ENCODE assay signal across 9 mouse cellular contexts in the genomic region with DNA sequence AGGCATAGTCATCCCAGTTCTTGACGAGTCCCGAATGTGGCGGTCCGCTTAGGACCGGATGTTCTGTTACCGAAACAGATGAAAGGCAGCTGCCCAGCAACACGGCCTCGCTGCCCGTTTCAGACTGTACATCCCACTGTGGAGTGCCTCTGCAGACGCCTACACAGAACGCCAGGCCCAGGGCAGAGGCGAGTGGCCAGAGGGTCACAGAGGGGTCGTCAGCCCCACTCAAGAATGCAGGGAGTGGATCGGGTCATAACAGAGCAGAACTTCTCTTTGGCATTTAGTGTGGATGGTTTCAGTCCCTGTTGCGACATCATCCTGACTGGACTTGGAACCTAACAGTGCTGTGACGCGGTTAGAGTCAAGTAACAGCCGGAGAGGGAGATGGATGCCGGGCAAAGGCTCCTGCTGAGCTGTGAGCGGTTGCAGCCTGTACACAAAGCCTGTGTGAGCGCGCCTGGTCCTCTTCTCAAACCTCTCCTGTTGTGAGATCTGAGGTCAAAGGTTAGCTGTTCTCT.
DNase-seq lines count a peak whose midpoint lies in the region; ATAC-seq and TF ChIP-seq lines count a peak whose summit lies in the region.
"Had no signal": no experiment of that assay in that cellular context is flagged by ENCODE, and none has a peak within 500 bp of the region (broad histone marks: within the 10 kb centered on the region; RNA-seq: fewer than 3 reads in every experiment).

No protein-coding gene starts in this region.

- 59% methylated on average over 22 of the region's 22 CpGs for WGBS in liver, postnatal 0 days (ENCODE audit: insufficient replicate concordance)
- 42% methylated on average over 22 of the region's 22 CpGs for WGBS in stomach, embryonic 14.5 days
- 36% methylated on average over 22 of the region's 22 CpGs for WGBS in hindbrain, embryonic 12.5 days

- no peak for TF ChIP-seq CTCF in gastrocnemius, adult 2 months (IDR thresholded peaks at IDR 0.05)
- no peak for TF ChIP-seq CTCF in liver, postnatal 0 days (IDR thresholded peaks at IDR 0.05; ENCODE audit: low read depth)

- no peak overlapping the region for H3K9ac ChIP-seq in liver, postnatal 0 days (replicated peaks)
- H3K9ac ChIP-seq in stomach, embryonic 14.5 days (replicated peaks; ENCODE audit: low read depth, low read length): no peak overlapping the region
- H3K9ac ChIP-seq in hindbrain, embryonic 12.5 days: no peak overlapping the region

- peak overlapping the region; percentile 84 for H3K27ac ChIP-seq in gastrocnemius, adult 2 months
- peak overlapping the region; percentile 70 for H3K27ac ChIP-seq in liver, postnatal 0 days (ENCODE audit: low read depth)
- peak overlapping the region; percentile 64; the same call in 1 of the 2 replicates for H3K27ac ChIP-seq in stomach, embryonic 14.5 days (ENCODE audit: low read length)
- no peak overlapping the region for H3K27ac ChIP-seq in hindbrain, embryonic 12.5 days
- H3K27ac ChIP-seq: macrophage had no signal

- peaks cover 4% of the 10 kb centered on the region; the same call in 1 of the 2 replicates for H3K4me1 ChIP-seq in liver, postnatal 0 days (ENCODE audit: insufficient read depth)
- 0 out of 2 replicates have a peak, but pooled peaks cover 4% of the 10 kb centered on the region for H3K4me1 ChIP-seq in stomach, embryonic 14.5 days (ENCODE audit: control insufficient read depth, insufficient read depth, low read length)
- peaks cover 16% of the 10 kb centered on the region for H3K4me1 ChIP-seq in hindbrain, embryonic 12.5 days

- no peak overlapping the region for H3K4me2 ChIP-seq in liver, postnatal 0 days (ENCODE audit: low read depth, low read length)
- no peak overlapping the region for H3K4me2 ChIP-seq in stomach, embryonic 14.5 days (replicated peaks; ENCODE audit: low read depth, low read length)
- H3K4me2 ChIP-seq in hindbrain, embryonic 12.5 days (replicated peaks): no peak overlapping the region

- peak overlapping the region; percentile 56 for H3K4me3 ChIP-seq in gastrocnemius, adult 2 months
- H3K4me3 ChIP-seq in liver, postnatal 0 days (ENCODE audit: low read depth, low read length): no peak overlapping the region
- no peak overlapping the region for H3K4me3 ChIP-seq in stomach, embryonic 14.5 days (ENCODE audit: low read depth, low read length)
- H3K4me3 ChIP-seq in hindbrain, embryonic 12.5 days: no peak overlapping the region

- DNase-seq in adipocyte (ENCODE audit: low spot score): peak; percentile 91
- DNase-seq in gastrocnemius, adult 2 months: peak; percentile 77
- DNase-seq in kidney, adult 11 months: peak; percentile 66
- DNase-seq in liver, postnatal 0 days: peak; percentile 63
- no peak for DNase-seq in layer of hippocampus, postnatal 14 days (ENCODE audit: low spot score in 2 of 2)
- no peak for DNase-seq in right cerebral cortex, postnatal 36 days (ENCODE audit: low spot score in 2 of 2)

- intact Hi-C loops in gastrocnemius, adult 2 months (cut with DNase I): loop anchor here (5.0 kb wide), 1 partner anchor 73 kb away; no protein-coding TSS in a partner anchor

- no peaks in the 10 kb centered on the region for H3K9me3 ChIP-seq in liver, postnatal 0 days (ENCODE audit: low read length)
- H3K9me3 ChIP-seq in stomach, embryonic 14.5 days (ENCODE audit: control insufficient read depth, low read depth, low read length): no peaks in the 10 kb centered on the region
- H3K9me3 ChIP-seq in hindbrain, embryonic 12.5 days (replicated peaks): no peaks in the 10 kb centered on the region

- H3K27me3 ChIP-seq in liver, postnatal 0 days (ENCODE audit: insufficient read depth, low read length): no peaks in the 10 kb centered on the region
- no peaks in the 10 kb centered on the region for H3K27me3 ChIP-seq in stomach, embryonic 14.5 days (ENCODE audit: control insufficient read depth, insufficient read depth, low read length)
- peaks cover 73% of the 10 kb centered on the region for H3K27me3 ChIP-seq in hindbrain, embryonic 12.5 days

- peak; percentile 87 for ATAC-seq in liver, postnatal 0 days
- ATAC-seq in stomach, embryonic 14.5 days (ENCODE audit: insufficient number of reproducible peaks, insufficient read depth, low FRiP score, low read depth): peak; percentile 44; the same call in 1 of the 2 replicates
- no peak for ATAC-seq in hindbrain, embryonic 12.5 days (ENCODE audit: low FRiP score)

- TF ChIP-seq EP300 in liver, postnatal 0 days (IDR thresholded peaks at IDR 0.05; ENCODE audit: low read depth): no peak

- no peaks in the 10 kb centered on the region for H3K36me3 ChIP-seq in liver, postnatal 0 days (replicated peaks; ENCODE audit: insufficient read depth, low read length)
- no peaks in the 10 kb centered on the region for H3K36me3 ChIP-seq in stomach, embryonic 14.5 days (ENCODE audit: control insufficient read depth, insufficient read depth, low read length)
- H3K36me3 ChIP-seq in hindbrain, embryonic 12.5 days: no peaks in the 10 kb centered on the region

Comparison
In these comparisons a context has a peak if more than half of its experiments do, and no peak if none do; other contexts are left out.
1. DNase-seq: peak in adipocyte (single experiment), gastrocnemius, adult 2 months (single experiment), kidney, adult 11 months (single experiment) and liver, postnatal 0 days (single experiment); none in layer of hippocampus, postnatal 14 days (0 of 2) and right cerebral cortex, postnatal 36 days (0 of 2).